20 mouse cellular contexts compared by ENCODE assay signal in genomic region chr13:48443996-48444395, GRCm38 (mm10).
DNase-seq lines count a peak whose midpoint lies in the region; ATAC-seq lines count a peak whose summit lies in the region.
"Had no signal": no experiment of that assay in that cellular context is flagged by ENCODE, and none has a peak within 500 bp of the region (broad histone marks: within the 10 kb centered on the region; RNA-seq: fewer than 3 reads in every experiment).

No protein-coding gene starts in this region.

- 19% methylated on average over 8 of the region's 8 CpGs for WGBS in heart, embryonic 13.5 days
- WGBS in midbrain, embryonic 10.5 days, result 35% methylated on average over 8 of the region's 8 CpGs
- WGBS in midbrain, embryonic 11.5 days, result 21% methylated on average over 8 of the region's 8 CpGs
- 22% methylated on average over 8 of the region's 8 CpGs for WGBS in stomach, embryonic 16.5 days

- no peak overlapping the region for H3K27ac ChIP-seq in heart, embryonic 13.5 days (replicated peaks)
- H3K27ac ChIP-seq in midbrain, embryonic 10.5 days (replicated peaks), result 0 out of 2 replicates have a peak overlapping the region, but pooled peaks have one; percentile 7
- H3K27ac ChIP-seq in midbrain, embryonic 11.5 days (ENCODE audit: low read depth, low read length), result no peak overlapping the region
- H3K27ac ChIP-seq in stomach, embryonic 16.5 days (ENCODE audit: low read length), result no peak overlapping the region
- H3K27ac ChIP-seq: embryonic facial prominence, embryonic 15.5 days; forebrain, embryonic 15.5 days; heart, embryonic 15.5 days; limb, embryonic 12.5 days had no signal

- no peak for DNase-seq in heart, adult 9 months (ENCODE audit: low spot score in 2 of 2)
- no peak for DNase-seq in midbrain, embryonic 10.5 days (ENCODE audit: low spot score)
- DNase-seq in midbrain, embryonic 11.5 days (ENCODE audit: low spot score, missing footprints), result no peak
- no peak for DNase-seq in embryo, embryonic 10.5 days (ENCODE audit: low spot score)
- DNase-seq: adrenal gland, postnatal 25 days; cerebellum, adult 9-11 months; embryo, embryonic 11 days; kidney, adult 18-20 months; kidney, postnatal 10 days; lung, embryonic 14.5 days; lung, postnatal 4 days; thymus, adult 18-20 months had no signal

- H3K4me3 ChIP-seq in heart, embryonic 13.5 days, result no peak overlapping the region
- H3K4me3 ChIP-seq in midbrain, embryonic 10.5 days, result no peak overlapping the region
- H3K4me3 ChIP-seq in midbrain, embryonic 11.5 days (ENCODE audit: low read depth, low read length), result no peak overlapping the region
- no peak overlapping the region for H3K4me3 ChIP-seq in stomach, embryonic 16.5 days (replicated peaks; ENCODE audit: low read length)
- H3K4me3 ChIP-seq: embryonic facial prominence, embryonic 15.5 days; forebrain, embryonic 15.5 days; heart, embryonic 15.5 days; limb, embryonic 12.5 days had no signal

- H3K27me3 ChIP-seq in heart, embryonic 13.5 days (replicated peaks), result no peaks in the 10 kb centered on the region
- H3K27me3 ChIP-seq in midbrain, embryonic 10.5 days (ENCODE audit: low read depth, poor library complexity, severe bottlenecking), result peaks cover 23% of the 10 kb centered on the region
- peaks cover 3% of the 10 kb centered on the region; the same call in 1 of the 2 replicates for H3K27me3 ChIP-seq in midbrain, embryonic 11.5 days (ENCODE audit: control insufficient read depth, insufficient read depth, low read length)
- no peaks in the 10 kb centered on the region for H3K27me3 ChIP-seq in stomach, embryonic 16.5 days (ENCODE audit: control insufficient read depth, insufficient read depth, low read length)
- H3K27me3 ChIP-seq: embryonic facial prominence, embryonic 15.5 days; forebrain, embryonic 15.5 days; heart, embryonic 15.5 days; limb, embryonic 12.5 days had no signal

- H3K9me3 ChIP-seq in heart, embryonic 13.5 days, result no peaks in the 10 kb centered on the region
- H3K9me3 ChIP-seq in midbrain, embryonic 10.5 days (replicated peaks), result no peaks in the 10 kb centered on the region
- H3K9me3 ChIP-seq in midbrain, embryonic 11.5 days (ENCODE audit: control insufficient read depth, low read length), result no peaks in the 10 kb centered on the region
- H3K9me3 ChIP-seq in stomach, embryonic 16.5 days (replicated peaks; ENCODE audit: control insufficient read depth, low read length), result no peaks in the 10 kb centered on the region
- H3K9me3 ChIP-seq: embryonic facial prominence, embryonic 15.5 days; forebrain, embryonic 15.5 days; heart, embryonic 15.5 days; limb, embryonic 12.5 days had no signal

- no peak for ATAC-seq in heart, embryonic 13.5 days (ENCODE audit: extremely low read depth, insufficient number of reproducible peaks, low FRiP score, low TSS enrichment)
- ATAC-seq in midbrain, embryonic 11.5 days (ENCODE audit: low FRiP score), result no peak
- ATAC-seq in megakaryocyte progenitor cell, adult 5-6 weeks (replicated peaks; ENCODE audit: poor library complexity), result peak; percentile 48
- ATAC-seq in stomach, embryonic 16.5 days (ENCODE audit: insufficient read depth, low FRiP score), result peak; percentile 25; the same call in 1 of the 2 replicates
- no peak for ATAC-seq in erythroblast, adult 5-6 weeks (replicated peaks; ENCODE audit: low FRiP score, poor library complexity, severe bottlenecking)
- ATAC-seq: forebrain, embryonic 15.5 days had no signal

- no peak overlapping the region for H3K4me2 ChIP-seq in heart, embryonic 13.5 days
- no peak overlapping the region for H3K4me2 ChIP-seq in midbrain, embryonic 11.5 days
- H3K4me2 ChIP-seq in stomach, embryonic 16.5 days (ENCODE audit: low read depth, low read length), result no peak overlapping the region
- H3K4me2 ChIP-seq: embryonic facial prominence, embryonic 15.5 days; forebrain, embryonic 15.5 days; heart, embryonic 15.5 days; limb, embryonic 12.5 days; lung, embryonic 14.5 days had no signal

- H3K9ac ChIP-seq in heart, embryonic 13.5 days, result peak overlapping the region; percentile 24; the same call in 1 of the 2 replicates
- no peak overlapping the region for H3K9ac ChIP-seq in midbrain, embryonic 11.5 days (ENCODE audit: low read length)
- no peak overlapping the region for H3K9ac ChIP-seq in stomach, embryonic 16.5 days (ENCODE audit: low read length)
- H3K9ac ChIP-seq: embryonic facial prominence, embryonic 15.5 days; forebrain, embryonic 15.5 days; heart, embryonic 15.5 days; limb, embryonic 12.5 days; lung, embryonic 14.5 days had no signal

- H3K36me3 ChIP-seq in heart, embryonic 13.5 days, result no peaks in the 10 kb centered on the region
- H3K36me3 ChIP-seq in midbrain, embryonic 10.5 days, result no peaks in the 10 kb centered on the region
- H3K36me3 ChIP-seq in midbrain, embryonic 11.5 days (ENCODE audit: control insufficient read depth, insufficient read depth, low read length), result no peaks in the 10 kb centered on the region
- H3K36me3 ChIP-seq in stomach, embryonic 16.5 days (ENCODE audit: control insufficient read depth, insufficient read depth, low read length), result no peaks in the 10 kb centered on the region
- H3K36me3 ChIP-seq: embryonic facial prominence, embryonic 15.5 days; forebrain, embryonic 15.5 days; heart, embryonic 15.5 days; limb, embryonic 12.5 days had no signal

- H3K4me1 ChIP-seq in heart, embryonic 13.5 days, result peaks cover 27% of the 10 kb centered on the region
- peaks cover 17% of the 10 kb centered on the region for H3K4me1 ChIP-seq in midbrain, embryonic 10.5 days
- H3K4me1 ChIP-seq in midbrain, embryonic 11.5 days (ENCODE audit: control insufficient read depth, insufficient read depth, low read length), result 0 out of 2 replicates have a peak, but pooled peaks cover 2% of the 10 kb centered on the region
- no peaks in the 10 kb centered on the region for H3K4me1 ChIP-seq in stomach, embryonic 16.5 days (ENCODE audit: control insufficient read depth, insufficient read depth, low read length)
- H3K4me1 ChIP-seq: embryonic facial prominence, embryonic 15.5 days; limb, embryonic 12.5 days had no signal

Comparison
In these comparisons a context has a peak if more than half of its experiments do, and no peak if none do; other contexts are left out.
1. ATAC-seq: peak in megakaryocyte progenitor cell, adult 5-6 weeks (single experiment) and stomach, embryonic 16.5 days (single experiment); none in heart, embryonic 13.5 days (single experiment), midbrain, embryonic 11.5 days (single experiment) and erythroblast, adult 5-6 weeks (single experiment).